Mouse (Mus musculus) hindbrain, postnatal 0 days (tissue): ENCODE results near the gene Tbc1d16. TPM values are rescaled to one million over a fixed set of nuclear protein-coding genes. Genes with fewer than 3 reads are reported as not detected.
A peak's percentile ranks its signal among the peaks of the same experiment; 100 is the strongest.
"Not testable (repeated sequence)": the region's sequence is repeated elsewhere in the genome, so short reads cannot be mapped to it uniquely, and the experiment has no call there.

ENCODE experiments used
- ATAC-seq: fragments of 200-750 bp; cut with Nextera tagmentation; 2 replicates; pipeline ENCODE4 v1.8.0; 2017; ENCODE audit warnings: mild to moderate bottlenecking, moderate TSS enrichment, moderate library complexity
- DNase-seq: peaks from one replicate; pipeline ENCODE4 v3.0.0-alpha.2; 2015; ENCODE audit warnings: low spot score
- H3K27ac ChIP-seq: fragments of 300-500 bp; sonication (generic); 2 replicates; pipeline ENCODE4 v1.5.1; 2014; ENCODE audit warnings: mild to moderate bottlenecking
- H3K27me3 ChIP-seq: fragments of 300-500 bp; sonication (generic); 2 replicates; pipeline ENCODE4 v1.6.1; 2014; ENCODE audit warnings: low read length, mixed read lengths; ENCODE audit not compliant: insufficient read depth
- H3K36me3 ChIP-seq: fragments of 300-500 bp; sonication (generic); 2 replicates; pipeline ENCODE4 v1.6.1; 2014; ENCODE audit warnings: low read length, mixed read lengths; ENCODE audit not compliant: insufficient read depth
- H3K4me1 ChIP-seq: fragments of 300-500 bp; sonication (generic); 2 replicates; pipeline ENCODE4 v1.6.1; 2014; ENCODE audit warnings: antibody characterized with exemption, low read length, mixed read lengths; ENCODE audit not compliant: insufficient read depth
- H3K4me2 ChIP-seq: fragments of 300-500 bp; sonication (generic); 2 replicates; pipeline ENCODE4 v1.6.1; 2014; ENCODE audit warnings: low read depth, mild to moderate bottlenecking, low read length, moderate library complexity, mixed read lengths
- H3K4me3 ChIP-seq: fragments of 300-500 bp; sonication (generic); 2 replicates; pipeline ENCODE4 v1.5.1; 2014; ENCODE audit warnings: low read length
- H3K9ac ChIP-seq: fragments of 300-500 bp; sonication (generic); replicated peaks from 2 replicates; pipeline ENCODE4 v1.6.1; 2014; ENCODE audit warnings: mild to moderate bottlenecking, low read length, moderate library complexity, mixed read lengths
- H3K9me3 ChIP-seq: fragments of 300-500 bp; sonication (generic); 2 replicates; pipeline ENCODE4 v1.6.1; 2016; ENCODE audit warnings: low read length, mixed read lengths
- CTCF ChIP-seq: IDR thresholded peaks from 2 replicates; pipeline ENCODE4 v1.5.1; 2016; ENCODE audit warnings: antibody characterized with exemption, control low read depth, low read depth
- WGBS: fragments of 180-500 bp; shearing (Covaris S2); extraction: QIAGEN DNeasy Blood & Tissue Kit; methylation state at CpG from one replicate; pipeline ENCODE4 v1.1.7; 2014; 5-methylcytosine and 5-hydroxymethylcytosine counted together
- polyA plus RNA-seq: library from polyadenylated mRNA; unstranded; fragments of >200 nt; fragmentation: Nextera tagmentation; extraction: Ambion mirVana; gene quantifications from 2 replicates; pipeline ENCODE4 v1.2.1, GENCODE M21; 2015
- total RNA-seq: library from RNA; depleted of rRNA; stranded (reverse); fragments of >200 nt; gene quantifications from 2 replicates; pipeline ENCODE4 v1.2.3, GENCODE M21; 2014

The Tbc1d16 gene
- total and polyA plus RNA-seq, 2 experiments from 2014 or later, result 42.1 to 161 TPM

- WGBS, result 21% methylated on average over 6 of the region's 6 CpGs
- TF ChIP-seq CTCF, result no peak
- peak overlapping the region; percentile 70 for H3K27ac ChIP-seq
- ATAC-seq (peak; percentile 28), DNase-seq (peak; percentile 62)
- H3K4me2 ChIP-seq, result peak overlapping the region; percentile 95
- H3K9ac ChIP-seq, result no peak overlapping the region
- H3K27me3 ChIP-seq, result no peaks in the 10 kb centered on the region
- H3K36me3 ChIP-seq, result no peaks in the 10 kb centered on the region
- 0 out of 2 replicates have a peak, but pooled peaks cover 13% of the 10 kb centered on the region for H3K4me1 ChIP-seq
- peak overlapping the region; percentile 55; the same call in 1 of the 2 replicates for H3K4me3 ChIP-seq
- no peaks in the 10 kb centered on the region for H3K9me3 ChIP-seq
Observed at GRCm38 (mm10) chr11:119267241-119267674, 39.0 kb upstream of the Tbc1d16 start.

GRCm38 (mm10) chr11:119265811-119266210, 37.5 kb upstream of the Tbc1d16 start:
- WGBS, result 77% methylated on average over 7 of the region's 7 CpGs
- DNase-seq, result no peak
- no peak overlapping the region for H3K4me2 ChIP-seq
- no peak overlapping the region for H3K4me3 ChIP-seq
- no peak for TF ChIP-seq CTCF
- H3K9me3 ChIP-seq, result no peaks in the 10 kb centered on the region
- ATAC-seq, result no peak
- H3K27ac ChIP-seq, result no peak overlapping the region
- 0 out of 2 replicates have a peak, but pooled peaks cover 13% of the 10 kb centered on the region for H3K4me1 ChIP-seq
- H3K27me3 ChIP-seq, result no peaks in the 10 kb centered on the region
- no peak overlapping the region for H3K9ac ChIP-seq
- no peaks in the 10 kb centered on the region for H3K36me3 ChIP-seq

- 90% methylated on average over 13 of the region's 13 CpGs for WGBS
- ATAC-seq, result no peak
Observed at GRCm38 (mm10) chr11:119264413-119264812, 36.1 kb upstream of the Tbc1d16 start.

GRCm38 (mm10) chr11:119259977-119260376, 31.7 kb upstream of the Tbc1d16 start:
- no peak overlapping the region for H3K4me3 ChIP-seq
- DNase-seq, result no peak
- H3K27me3 ChIP-seq, result no peaks in the 10 kb centered on the region
- WGBS, result 88% methylated on average over 8 of the region's 8 CpGs
- no peaks in the 10 kb centered on the region for H3K4me1 ChIP-seq
- no peak for ATAC-seq
- no peak overlapping the region for H3K9ac ChIP-seq
- H3K27ac ChIP-seq, result no peak overlapping the region
- no peak for TF ChIP-seq CTCF
- H3K9me3 ChIP-seq, result no peaks in the 10 kb centered on the region
- no peaks in the 10 kb centered on the region for H3K36me3 ChIP-seq
- no peak overlapping the region for H3K4me2 ChIP-seq

More at GRCm38 (mm10) chr11:119264413-119264812, 36.1 kb upstream of the Tbc1d16 start:
- Histone ChIP-seq H3K9ac (no peak overlapping the region), H3K4me2 (no peak overlapping the region), H3K27ac (no peak overlapping the region), H3K4me3 (no peak overlapping the region), H3K27me3 (no peaks in the 10 kb centered on the region), H3K9me3 (no peaks in the 10 kb centered on the region), H3K4me1 (0 out of 2 replicates have a peak, but pooled peaks cover 13% of the 10 kb centered on the region), H3K36me3 (no peaks in the 10 kb centered on the region)
- no peak for TF ChIP-seq CTCF
- no peak for DNase-seq

- H3K9ac ChIP-seq, result no peak overlapping the region
- WGBS, result 68% methylated on average over 23 of the region's 23 CpGs
Observed at GRCm38 (mm10) chr11:119258572-119259322, 30.4 kb upstream of the Tbc1d16 start.

GRCm38 (mm10) chr11:119258216-119258571, 29.9 kb upstream of the Tbc1d16 start:
- ATAC-seq (no peak), DNase-seq (no peak)
- Histone ChIP-seq H3K27ac (peak overlapping the region; percentile 26; the same call in 1 of the 2 replicates), H3K27me3 (no peaks in the 10 kb centered on the region), H3K9me3 (no peaks in the 10 kb centered on the region), H3K36me3 (no peaks in the 10 kb centered on the region), H3K4me1 (no peaks in the 10 kb centered on the region), H3K4me2 (peak overlapping the region; percentile 43), H3K9ac (no peak overlapping the region), H3K4me3 (no peak overlapping the region)
- no peak for TF ChIP-seq CTCF
- 67% methylated on average over 9 of the region's 9 CpGs for WGBS

More at GRCm38 (mm10) chr11:119258572-119259322, 30.4 kb upstream of the Tbc1d16 start:
- no peaks in the 10 kb centered on the region for H3K4me1 ChIP-seq
- no peak overlapping the region for H3K4me3 ChIP-seq
- H3K9me3 ChIP-seq, result no peaks in the 10 kb centered on the region
- H3K36me3 ChIP-seq, result no peaks in the 10 kb centered on the region
- H3K27ac ChIP-seq, result peak overlapping the region; percentile 26; the same call in 1 of the 2 replicates
- TF ChIP-seq CTCF, result no peak
- H3K27me3 ChIP-seq, result no peaks in the 10 kb centered on the region
- peak; percentile 58 for ATAC-seq
- DNase-seq, result peak; percentile 67
- peak overlapping the region; percentile 43 for H3K4me2 ChIP-seq

- H3K4me2 ChIP-seq, ATAC-seq, DNase-seq, H3K9me3 ChIP-seq, H3K4me3 ChIP-seq, H3K27me3 ChIP-seq, H3K27ac ChIP-seq, H3K9ac ChIP-seq, H3K4me1 ChIP-seq, H3K36me3 ChIP-seq: not testable (repeated sequence)
- WGBS, result 77% methylated on average over 5 of the region's 5 CpGs
Observed at GRCm38 (mm10) chr11:119256557-119256956, 28.3 kb upstream of the Tbc1d16 start.
